ENCODE assay signal across 8 mouse cellular contexts in genomic region chr11:21998141-21999047, GRCm38 (mm10). TPM values are rescaled to one million over a fixed set of nuclear protein-coding genes. Genes with fewer than 3 reads are reported as not detected.
DNase-seq lines count a peak whose midpoint lies in the region; ATAC-seq and TF ChIP-seq lines count a peak whose summit lies in the region.

No protein-coding gene starts in this region.

- peaks cover 10% of the 10 kb centered on the region for H3K4me1 ChIP-seq in lung, adult 2 months (ENCODE audit: control insufficient read depth, insufficient read depth, low read length)
- peaks cover 20% of the 10 kb centered on the region for H3K4me1 ChIP-seq in intestine, embryonic 16.5 days (ENCODE audit: control insufficient read depth, insufficient read depth, low read length)
- H3K4me1 ChIP-seq in midbrain, embryonic 14.5 days (ENCODE audit: control insufficient read depth, insufficient read depth, low read length): peaks cover 28% of the 10 kb centered on the region; the same call in 1 of the 2 replicates

- H3K9ac ChIP-seq in intestine, embryonic 16.5 days (ENCODE audit: low read depth, low read length): no peak overlapping the region
- peak overlapping the region; percentile 30 for H3K9ac ChIP-seq in midbrain, embryonic 14.5 days (replicated peaks; ENCODE audit: low read length)

- peak; percentile 57 for ATAC-seq in intestine, embryonic 16.5 days
- ATAC-seq in midbrain, embryonic 14.5 days (ENCODE audit: low FRiP score, low TSS enrichment): no peak

- no peak for TF ChIP-seq CTCF in lung, adult 2 months (IDR thresholded peaks at IDR 0.05; ENCODE audit: insufficient read depth, low read length)

- no peak overlapping the region for H3K27ac ChIP-seq in intestine, embryonic 16.5 days (ENCODE audit: low read length)
- H3K27ac ChIP-seq in midbrain, embryonic 14.5 days (replicated peaks; ENCODE audit: low read depth, low read length): peak overlapping the region; percentile 76

- no peak overlapping the region for H3K4me3 ChIP-seq in lung, adult 2 months (replicated peaks; ENCODE audit: extremely low read depth, low read depth, low read length)
- H3K4me3 ChIP-seq in intestine, embryonic 16.5 days (ENCODE audit: low read length): peak overlapping the region; percentile 18
- peak overlapping the region; percentile 57 for H3K4me3 ChIP-seq in midbrain, embryonic 14.5 days (replicated peaks; ENCODE audit: low read depth, low read length)

- WGBS in lung, adult 2 months: 18% methylated on average over 32 of the region's 32 CpGs
- 5% methylated on average over 32 of the region's 32 CpGs for WGBS in intestine, embryonic 16.5 days
- 14% methylated on average over 32 of the region's 32 CpGs for WGBS in midbrain, embryonic 14.5 days

- no peaks in the 10 kb centered on the region for H3K36me3 ChIP-seq in intestine, embryonic 16.5 days (ENCODE audit: control insufficient read depth, insufficient read depth, low read length)
- no peaks in the 10 kb centered on the region for H3K36me3 ChIP-seq in midbrain, embryonic 14.5 days (ENCODE audit: control insufficient read depth, insufficient read depth, low read length)

- TF ChIP-seq POLR2A in lung, adult 2 months (IDR thresholded peaks at IDR 0.05; ENCODE audit: borderline replicate concordance, extremely low read depth, low read depth, low read length): no peak

- H3K4me2 ChIP-seq in intestine, embryonic 16.5 days (ENCODE audit: low read depth, low read length): peak overlapping the region; percentile 27; the same call in 1 of the 2 replicates
- H3K4me2 ChIP-seq in midbrain, embryonic 14.5 days (ENCODE audit: low read length): peak overlapping the region; percentile 74

- peaks cover 87% of the 10 kb centered on the region for H3K27me3 ChIP-seq in intestine, embryonic 16.5 days (replicated peaks; ENCODE audit: control insufficient read depth, insufficient read depth, low read length)
- H3K27me3 ChIP-seq in midbrain, embryonic 14.5 days (ENCODE audit: control insufficient read depth, insufficient read depth, low read length): peaks cover 20% of the 10 kb centered on the region

- H3K9me3 ChIP-seq in intestine, embryonic 16.5 days (ENCODE audit: control insufficient read depth, low read length): no peaks in the 10 kb centered on the region; the same call in 1 of the 2 replicates
- no peaks in the 10 kb centered on the region for H3K9me3 ChIP-seq in midbrain, embryonic 14.5 days (ENCODE audit: control insufficient read depth, low read length)

- DNase-seq in lung, adult 2 months: peak; percentile 22
- no peak for DNase-seq in lung, postnatal 10 days
- peak; percentile 54 for DNase-seq in embryo, embryonic 9.5 days (ENCODE audit: extremely low spot score)
- peak; percentile 57 for DNase-seq in midbrain, embryonic 14.5 days
- DNase-seq in adrenal gland, adult 18-20 months (ENCODE audit: low spot score in 2 of 2): no peak
- DNase-seq in thymus, postnatal 14 days: no peak
- no peak for DNase-seq in adipocyte (ENCODE audit: low spot score)

RNA-seq across cellular contexts. Expression of gene Otx1, which starts 4.3 kb away (rescaled TPM):
- 0.70 and 1.5 TPM in 2 replicates for polyA plus RNA-seq in lung, adult 2 months (2012; rRNA removed)
- not detected in 2 replicates for polyA plus RNA-seq in intestine, embryonic 16.5 days (2015; fragmentation: Nextera tagmentation; extraction: Ambion mirVana)
- 9.9 and 15.2 TPM in 2 replicates for polyA plus RNA-seq in midbrain, embryonic 14.5 days (2014; fragmentation: Nextera tagmentation; extraction: Ambion mirVana)
- total RNA-seq in adrenal gland, adult 18-20 months (2021): not detected

Comparison
In these comparisons a context has a peak if more than half of its experiments do, and no peak if none do; other contexts are left out.
1. DNase-seq: peak in lung, adult 2 months (single experiment), embryo, embryonic 9.5 days (single experiment) and midbrain, embryonic 14.5 days (single experiment); none in lung, postnatal 10 days (single experiment), adrenal gland, adult 18-20 months (0 of 2), thymus, postnatal 14 days (single experiment) and adipocyte (single experiment).